Mouse (Mus musculus) urinary bladder, postnatal 36 days (tissue): ENCODE measurements around the gene 9330161L09Rik.
"Not testable (repeated sequence)": the region's sequence is repeated elsewhere in the genome, so short reads cannot be mapped to it uniquely, and the experiment has no call there.

Experiments
- DNase-seq, 2 experiments: peaks; one replicate each; pipeline ENCODE4 v3.0.0; 2022; ENCODE audit warnings: low spot score in 2 of 2, mixed read lengths in 1 of 2

Gene 9330161L09Rik

GRCm38 (mm10) chr12:103407720-103408119 is at the start of gene 9330161L09Rik:
Gene 9330161L09Rik (minus strand): TSS chr12:103407820.
- no peak for DNase-seq

GRCm38 (mm10) chr12:103457140-103457539 is 49.5 kb upstream of the 9330161L09Rik start, which contains the start of gene Ifi27l2b:
Gene Ifi27l2b (minus strand): TSS chr12:103457223.
- DNase-seq, result no peak

DNA sequence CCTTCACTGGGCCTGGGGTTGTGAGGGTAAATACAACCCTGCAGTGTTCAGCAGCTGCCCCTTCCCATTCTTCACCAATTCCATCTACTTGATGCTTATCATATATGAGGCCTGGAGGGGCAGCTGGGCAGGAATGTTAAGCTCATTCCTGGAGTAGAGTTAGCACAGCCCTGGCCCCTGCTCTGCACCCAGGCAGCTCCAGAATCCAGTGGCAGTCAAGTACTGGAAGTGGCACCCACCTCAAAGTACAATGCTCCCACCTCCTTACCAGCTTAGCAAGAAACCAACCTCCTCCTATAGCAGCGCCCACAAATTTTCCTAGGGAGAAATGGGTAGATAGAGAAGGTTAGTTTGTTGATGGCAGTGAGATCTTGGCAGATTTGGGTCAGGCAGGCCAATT is 49.1 kb upstream of the 9330161L09Rik start:
- DNase-seq, result not testable (repeated sequence)

- DNase-seq, result no peak
Measured at GRCm38 (mm10) chr12:103453361-103453760, 45.7 kb upstream of the 9330161L09Rik start.

DNA sequence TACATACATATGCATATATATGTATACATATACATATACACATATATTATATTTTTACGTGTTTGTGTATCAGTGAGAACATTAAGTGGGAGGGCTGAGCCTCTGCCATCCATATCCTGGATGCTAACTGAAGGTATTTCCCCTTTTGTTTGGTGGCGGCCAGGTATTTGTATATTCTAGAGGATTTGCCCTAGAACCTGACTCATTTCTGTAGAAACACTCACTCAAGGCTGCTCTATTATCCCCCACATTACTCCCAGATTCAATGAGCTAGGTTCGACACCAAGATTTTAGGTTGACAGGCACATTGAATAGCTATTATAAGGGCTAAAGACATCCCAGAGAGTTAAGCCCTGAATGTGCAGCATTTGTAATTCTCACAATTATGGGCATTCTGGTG is 37.4 kb upstream of the 9330161L09Rik start:
- DNase-seq, result no peak

DNA sequence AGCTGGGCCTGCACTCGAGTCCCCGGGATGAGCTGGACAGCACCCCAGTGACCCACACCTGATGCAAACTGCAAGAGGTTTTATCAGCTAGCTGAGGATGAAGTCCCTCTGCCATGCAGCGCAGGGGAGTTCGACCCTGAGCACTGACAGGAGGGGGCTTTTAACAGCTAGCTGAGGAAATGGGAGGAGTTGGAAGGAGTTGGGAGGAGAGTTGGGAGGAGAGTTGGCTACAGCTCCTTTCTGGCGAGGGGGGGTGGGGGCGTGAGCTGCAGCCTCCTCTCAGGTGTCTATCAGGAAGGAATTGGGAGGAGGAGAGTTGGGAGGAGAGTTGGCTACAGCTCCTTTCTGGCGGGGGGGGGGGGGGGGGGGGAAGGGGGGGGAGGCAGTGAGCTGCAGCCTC is 36.6 kb upstream of the 9330161L09Rik start:
- not testable (repeated sequence) for DNase-seq

GRCm38 (mm10) chr12:103443524-103443923 is 35.9 kb upstream of the 9330161L09Rik start, which contains the start of gene Ifi27l2a:
Gene Ifi27l2a (minus strand): TSS chr12:103443680.
- no peak for DNase-seq

DNA sequence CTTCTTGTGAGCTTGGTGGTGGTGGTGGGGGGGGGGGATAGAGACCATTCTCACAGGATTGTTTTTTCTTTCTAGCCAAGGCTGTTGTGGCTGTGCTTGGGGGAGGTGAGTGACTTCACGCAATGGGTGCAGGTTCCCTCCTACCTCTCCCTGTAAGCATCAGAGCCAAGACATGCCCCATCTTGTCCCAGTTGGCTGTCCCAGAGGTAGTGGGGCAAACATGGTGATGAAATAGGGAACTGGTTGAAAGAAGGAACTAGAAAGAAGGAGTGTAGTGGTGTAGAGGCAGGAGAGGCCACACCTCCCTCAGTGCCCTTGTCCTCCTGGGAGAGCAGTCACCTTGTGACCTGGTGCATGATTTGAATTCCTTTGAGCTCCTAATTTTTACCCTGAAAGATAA is 30.0 kb upstream of the 9330161L09Rik start:
- DNase-seq, result peak in 1 of 2 experiments; percentile 51

- no peak for DNase-seq
Measured at GRCm38 (mm10) chr12:103434861-103435260, 27.2 kb upstream of the 9330161L09Rik start.

GRCm38 (mm10) chr12:103433986-103434731 is 26.5 kb upstream of the 9330161L09Rik start, which contains the start of gene Ifi27:
Gene Ifi27 (plus strand): TSS chr12:103434211.
- peak; percentile 49 to 75 for DNase-seq

DNA sequence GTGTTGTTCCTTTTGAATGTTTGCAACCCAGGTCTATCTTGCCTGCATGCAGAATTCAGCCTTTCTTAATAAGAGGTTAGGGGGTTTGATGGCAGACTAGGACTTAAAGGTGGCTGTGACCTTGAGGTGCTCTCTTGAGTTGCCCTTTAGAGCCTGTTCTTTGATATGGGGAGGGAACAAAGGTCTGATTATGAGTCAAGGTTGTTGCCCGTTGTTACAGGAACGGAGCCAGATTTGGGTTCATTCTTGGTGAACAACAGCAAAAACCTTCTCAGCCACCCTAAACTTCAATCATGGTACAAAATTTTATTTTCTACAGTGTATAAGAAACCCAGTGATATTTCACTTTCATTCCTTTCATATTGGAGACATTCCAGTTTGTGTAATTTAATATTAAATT is 25.8 kb upstream of the 9330161L09Rik start:
- DNase-seq, result no peak

DNA sequence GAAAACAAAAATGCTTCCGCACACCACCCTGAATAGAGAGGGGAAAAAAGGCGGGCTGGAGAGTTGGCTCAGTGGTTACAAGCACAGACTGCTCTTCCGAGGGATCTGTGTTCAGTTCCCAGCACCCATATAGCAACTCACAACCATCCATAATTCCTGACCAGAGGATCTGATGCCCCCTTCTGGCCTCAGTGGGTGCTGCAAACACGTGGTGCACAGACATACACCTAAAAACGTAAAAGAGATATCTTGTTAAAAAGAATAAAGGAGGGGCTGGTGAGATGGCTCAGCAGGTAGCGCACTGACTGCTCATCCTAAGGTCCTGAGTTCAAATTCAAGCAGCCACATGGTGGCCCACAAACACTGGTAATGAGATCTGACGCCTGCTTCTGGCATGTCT is 19.1 kb upstream of the 9330161L09Rik start:
- no peak for DNase-seq

DNA sequence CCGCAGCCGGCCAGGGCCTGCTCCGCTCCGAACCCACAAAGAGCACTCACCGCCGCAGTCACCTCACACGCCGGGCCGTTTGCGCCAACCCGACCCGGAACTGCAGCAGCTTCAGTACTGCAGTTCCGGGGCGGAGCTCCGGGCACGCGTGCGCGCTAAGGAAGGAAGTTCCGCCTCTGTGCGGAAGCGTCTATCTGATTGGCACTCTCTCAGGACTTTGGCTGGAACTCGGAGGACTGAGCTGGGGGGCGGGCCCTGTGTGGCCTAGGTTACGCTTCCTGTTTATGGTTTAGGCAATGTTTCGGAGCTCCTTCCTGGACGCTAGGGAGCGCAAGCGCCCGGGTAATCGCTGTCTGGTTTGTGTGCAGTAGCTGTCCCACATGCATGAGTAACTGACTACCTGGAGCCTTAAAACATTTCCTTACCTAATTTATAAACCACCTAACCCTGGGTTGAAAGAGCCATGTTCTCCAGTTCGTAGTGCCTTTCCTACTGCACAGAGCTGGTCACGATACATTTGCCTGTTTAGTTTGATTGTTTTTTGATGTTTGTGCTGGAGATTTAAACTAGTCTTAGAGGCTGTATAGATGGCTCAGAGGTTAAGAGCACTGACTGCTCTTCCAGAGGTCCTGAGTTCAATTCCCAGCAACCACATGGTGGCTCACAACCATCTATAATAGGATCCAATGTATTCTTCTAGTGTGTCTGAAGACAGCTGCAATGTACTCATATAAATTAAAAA is 18.3 kb upstream of the 9330161L09Rik start, which contains the start of gene Ddx24:
TSS of gene Ddx24 (minus strand) at position 102 of the 742 bp plus-strand sequence.
- DNase-seq, result peak; percentile 96 to 98

DNA sequence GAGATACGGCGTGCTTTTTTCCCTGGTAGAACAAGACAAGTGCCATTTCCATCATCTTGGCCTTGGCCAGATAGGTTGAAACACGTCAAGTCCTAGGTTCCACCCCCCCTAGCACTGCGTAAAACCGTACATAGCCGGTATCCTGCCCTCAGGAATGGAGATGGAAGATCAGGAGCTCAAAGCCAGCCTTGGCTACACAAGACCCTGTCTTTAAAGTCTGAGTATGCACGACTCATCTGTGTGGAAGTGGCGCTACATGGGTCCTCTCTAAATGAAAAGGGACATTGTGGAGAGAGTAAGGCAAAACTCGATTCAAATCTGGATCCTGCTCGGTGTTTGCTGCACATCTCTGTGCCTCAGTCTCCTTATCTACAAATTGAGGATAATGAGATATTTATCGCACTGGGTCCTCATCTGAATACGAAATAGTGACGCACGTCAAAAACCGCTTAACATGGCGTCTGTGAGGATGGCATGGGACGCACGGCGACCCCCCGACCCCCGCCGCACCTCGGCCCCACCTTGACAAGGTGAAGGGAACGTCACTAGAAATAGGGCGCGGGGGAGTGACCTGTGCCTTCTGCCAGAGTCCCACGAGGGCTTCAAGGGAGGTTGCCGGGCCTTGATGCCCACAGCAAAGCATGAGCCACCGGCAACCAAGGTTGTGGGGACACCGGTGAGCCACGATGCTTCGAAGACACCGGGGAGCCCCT is 17.6 kb upstream of the 9330161L09Rik start:
- DNase-seq, result peak in 1 of 2 experiments; percentile 17

- DNase-seq, result no peak
Measured at GRCm38 (mm10) chr12:103408144-103408543, 524 bp upstream of the 9330161L09Rik start.

- no peak for DNase-seq
Measured at GRCm38 (mm10) chr12:103404131-103404530, 3.5 kb downstream of the 9330161L09Rik start.

DNA sequence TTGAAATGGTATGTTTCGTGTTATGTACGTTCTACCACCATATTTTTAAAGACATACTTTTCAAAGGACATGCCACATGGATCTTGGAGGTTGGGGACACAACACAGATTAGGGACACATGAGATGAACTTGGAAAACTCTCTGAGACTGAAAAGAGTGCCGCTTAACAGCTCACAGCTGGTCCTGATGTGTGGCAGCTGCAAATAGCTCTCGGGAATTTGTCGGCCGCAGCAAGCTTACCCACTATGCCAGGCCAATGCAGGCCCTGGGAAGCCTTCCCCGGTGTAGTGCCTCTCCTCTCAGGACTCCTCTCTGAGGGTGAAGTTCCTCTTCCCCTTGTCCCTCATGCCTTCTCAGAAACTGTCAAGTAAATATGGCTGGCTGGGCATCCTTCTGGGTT is 10.9 kb downstream of the 9330161L09Rik start:
- no peak for DNase-seq

DNA sequence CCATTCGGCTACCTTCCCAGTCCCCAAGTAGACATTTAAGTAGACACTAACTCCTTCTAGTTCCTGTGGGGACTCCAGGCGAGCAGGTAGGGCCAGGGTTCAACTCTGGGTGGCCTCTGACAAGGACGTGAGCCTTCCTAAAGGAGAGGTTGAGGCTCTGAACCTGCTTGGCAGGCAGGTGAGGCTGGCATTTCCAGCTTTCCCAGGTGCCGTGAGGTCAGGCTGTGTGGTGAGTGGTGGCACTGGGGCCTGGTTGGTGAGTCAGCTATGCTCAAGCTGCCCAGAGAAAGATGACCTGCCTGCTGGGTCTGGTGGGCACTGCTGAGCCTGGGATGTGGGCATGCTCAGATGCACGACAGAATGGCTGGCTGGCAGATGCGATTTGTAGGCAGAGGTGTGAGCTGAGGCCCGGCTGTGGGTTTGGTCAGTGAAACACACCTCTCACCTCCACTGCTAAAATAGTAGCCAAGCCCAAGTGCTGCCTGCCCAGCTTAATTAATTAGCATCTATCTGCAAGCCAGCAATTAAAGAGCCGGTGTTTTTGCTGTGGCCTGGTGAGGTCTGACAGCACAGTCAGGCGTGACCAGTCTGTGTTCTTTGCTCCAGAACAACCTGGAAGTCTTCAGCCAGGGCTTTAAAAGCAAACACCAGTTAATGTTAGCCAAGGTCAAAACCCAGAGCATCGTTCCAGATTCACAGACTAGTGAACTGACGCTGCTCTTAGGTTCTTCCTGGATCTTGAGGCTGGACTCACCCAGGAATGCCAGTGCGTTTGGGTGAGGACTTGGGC is 11.9 kb downstream of the 9330161L09Rik start:
- DNase-seq, result peak; percentile 46 to 70

- no peak for DNase-seq
Measured at GRCm38 (mm10) chr12:103393528-103393927, 14.1 kb downstream of the 9330161L09Rik start.

DNA sequence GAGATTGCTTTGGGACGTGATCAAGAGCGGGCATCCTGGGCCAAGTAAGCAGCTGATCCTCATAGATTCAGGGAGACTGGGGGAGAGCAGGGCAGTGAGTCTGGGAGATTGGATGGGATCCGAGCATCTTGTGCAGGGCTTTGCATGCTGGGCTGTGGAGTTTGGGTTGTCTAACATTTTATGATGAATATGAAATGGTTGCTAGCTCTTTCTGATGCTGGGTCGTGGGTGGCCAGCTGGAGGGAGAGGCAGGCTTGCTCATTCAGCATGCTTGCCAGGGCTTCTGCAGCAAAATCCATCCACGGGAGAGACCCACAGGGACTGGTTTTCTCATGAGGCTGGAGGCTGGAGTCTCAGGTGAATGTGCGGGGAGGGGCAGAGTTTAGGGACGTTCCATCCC is 16.5 kb downstream of the 9330161L09Rik start:
- DNase-seq, result no peak

DNA sequence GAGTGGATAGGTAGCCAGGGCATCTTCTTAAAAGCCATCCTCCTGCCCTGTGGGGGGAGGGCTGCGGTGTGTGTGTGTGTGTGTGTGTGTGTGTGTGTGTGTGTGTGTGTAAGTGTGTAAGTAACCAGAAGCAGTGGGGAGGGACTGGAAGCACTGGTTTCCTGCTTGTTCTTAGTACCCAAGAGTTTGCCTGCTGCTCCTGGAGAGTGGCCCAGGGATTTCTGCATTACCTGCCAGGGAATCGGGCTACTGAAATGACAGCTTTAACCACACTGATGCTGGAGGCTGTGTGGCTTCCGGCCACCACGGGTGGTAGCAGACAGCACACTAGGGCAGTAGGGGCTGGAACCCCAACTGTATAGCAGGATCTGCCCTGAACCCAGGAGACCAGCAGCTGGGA is 17.6 kb downstream of the 9330161L09Rik start:
- no peak for DNase-seq
